Mouse (Mus musculus): ENCODE results near the gene Rftn1.
"Not testable (repeated sequence)": the region's sequence is repeated elsewhere in the genome, so short reads cannot be mapped to it uniquely, and the experiment has no call there.

The Rftn1 gene

DNA sequence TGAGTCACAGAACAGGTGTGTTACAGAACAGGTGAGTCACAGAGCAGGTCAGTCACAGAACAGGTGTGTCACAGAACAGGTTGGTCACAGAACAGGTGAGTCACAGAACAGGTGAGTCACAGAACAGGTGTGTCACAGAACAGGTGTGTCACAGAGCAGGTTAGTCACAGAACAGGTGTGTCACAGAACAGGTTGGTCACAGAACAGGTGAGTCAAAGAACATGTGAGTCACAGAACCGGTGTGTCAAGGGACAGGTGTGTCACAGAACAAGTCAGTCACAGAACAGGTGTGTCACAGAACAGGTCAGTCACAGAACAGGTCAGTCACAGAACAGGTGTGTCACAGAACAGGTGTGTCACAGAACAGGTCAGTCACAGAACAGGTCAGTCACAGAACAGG, 74.1 kb downstream of the Rftn1 start:
- DNase-seq (ENCODE audit: low read depth, low spot score); H3K27me3 ChIP-seq (ENCODE audit: control insufficient read depth, insufficient read depth, low read length, poor library complexity, severe bottlenecking); H3K36me3 ChIP-seq (ENCODE audit: control insufficient read depth, insufficient read depth, low read length, poor library complexity, severe bottlenecking): not testable (repeated sequence)

DNA sequence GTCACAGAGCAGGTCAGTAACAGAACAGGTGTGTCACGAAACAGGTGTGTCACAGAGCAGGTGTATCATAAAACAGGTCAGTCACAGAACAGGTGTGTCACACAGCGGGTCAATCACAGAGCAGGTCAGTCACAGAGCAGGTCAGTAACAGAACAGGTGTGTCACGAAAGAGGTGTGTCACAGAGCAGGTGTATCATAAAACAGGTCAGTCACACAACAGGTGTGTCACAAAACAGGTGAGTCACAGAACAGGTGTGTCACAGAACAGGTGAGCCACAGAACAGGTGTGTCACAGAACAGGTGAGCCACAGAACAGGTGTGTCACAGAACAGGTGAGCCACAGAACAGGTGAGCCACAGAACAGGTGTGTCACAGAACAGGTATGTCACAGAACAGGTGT, 74.8 kb downstream of the Rftn1 start:
- not testable (repeated sequence) for DNase-seq (ENCODE audit: low read depth, low spot score); H3K27me3 ChIP-seq (ENCODE audit: control insufficient read depth, insufficient read depth, low read length, poor library complexity, severe bottlenecking); H3K36me3 ChIP-seq (ENCODE audit: control insufficient read depth, insufficient read depth, low read length, poor library complexity, severe bottlenecking)

DNA sequence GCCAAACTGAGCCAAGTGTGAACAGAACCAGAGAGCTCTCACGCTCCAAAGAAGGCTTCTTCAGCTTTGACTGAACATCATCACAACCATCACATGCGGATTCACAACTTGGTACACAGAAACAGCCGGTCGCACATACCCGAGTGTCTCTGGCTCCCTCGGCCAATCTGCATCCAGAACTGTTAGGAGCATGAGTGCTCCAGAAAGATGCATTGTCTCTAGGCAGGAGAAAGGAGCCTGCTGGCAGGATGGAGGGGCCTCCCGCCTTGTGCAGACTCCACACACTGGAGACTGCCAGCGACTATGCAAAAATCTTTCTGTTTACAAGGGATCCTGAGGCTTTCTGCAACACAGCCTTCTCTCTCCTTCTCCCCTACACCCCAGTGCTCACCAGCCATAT, 75.8 kb downstream of the Rftn1 start:
- H3K36me3 ChIP-seq (ENCODE audit: control insufficient read depth, insufficient read depth, low read length, poor library complexity, severe bottlenecking), result no peaks in the 10 kb centered on the region; the same call in 1 of the 2 replicates
- DNase-seq (ENCODE audit: low read depth, low spot score), result no peak
- no peaks in the 10 kb centered on the region for H3K27me3 ChIP-seq (ENCODE audit: control insufficient read depth, insufficient read depth, low read length, poor library complexity, severe bottlenecking)

DNA sequence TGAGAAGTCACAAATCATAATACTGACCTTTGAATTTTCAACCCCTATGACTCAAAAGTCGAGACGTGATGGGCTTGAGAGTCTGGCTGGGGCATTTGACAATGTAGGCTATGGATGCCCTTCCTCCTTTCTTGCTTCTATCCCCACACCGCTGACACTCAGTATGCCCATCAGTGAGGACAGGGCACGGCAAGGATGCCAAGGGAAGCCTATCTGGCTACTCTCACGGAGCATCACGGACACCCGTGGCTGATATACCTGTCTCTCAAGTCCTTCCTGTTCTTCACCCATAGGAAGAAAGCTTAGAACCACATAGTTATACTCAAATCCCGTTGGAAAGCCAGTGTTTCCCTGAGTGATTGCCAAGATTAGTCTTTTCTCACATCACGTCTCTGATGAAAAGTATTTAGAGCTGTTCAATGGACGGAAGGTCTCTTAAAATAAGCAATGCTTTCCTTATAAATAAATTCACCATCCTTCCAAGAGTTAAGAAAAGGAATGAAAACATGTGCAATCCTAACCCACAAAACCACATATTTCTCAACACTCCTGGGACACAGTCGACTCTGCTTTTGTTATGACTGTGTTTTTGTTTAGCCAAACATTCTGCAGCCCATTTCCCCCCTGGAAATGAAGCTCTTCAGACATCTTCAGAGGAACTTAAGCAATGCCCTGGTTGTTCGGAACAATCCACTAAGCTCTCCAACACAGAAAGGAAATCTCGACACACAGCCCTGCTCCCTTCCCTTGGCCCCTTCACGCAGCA, 79.6 kb downstream of the Rftn1 start:
- DNase-seq (ENCODE audit: low read depth, low spot score), result no peak
- no peaks in the 10 kb centered on the region for H3K27me3 ChIP-seq (ENCODE audit: control insufficient read depth, insufficient read depth, low read length, poor library complexity, severe bottlenecking)
- H3K36me3 ChIP-seq (ENCODE audit: control insufficient read depth, insufficient read depth, low read length, poor library complexity, severe bottlenecking), result peaks cover 5% of the 10 kb centered on the region; the same call in 1 of the 2 replicates

DNA sequence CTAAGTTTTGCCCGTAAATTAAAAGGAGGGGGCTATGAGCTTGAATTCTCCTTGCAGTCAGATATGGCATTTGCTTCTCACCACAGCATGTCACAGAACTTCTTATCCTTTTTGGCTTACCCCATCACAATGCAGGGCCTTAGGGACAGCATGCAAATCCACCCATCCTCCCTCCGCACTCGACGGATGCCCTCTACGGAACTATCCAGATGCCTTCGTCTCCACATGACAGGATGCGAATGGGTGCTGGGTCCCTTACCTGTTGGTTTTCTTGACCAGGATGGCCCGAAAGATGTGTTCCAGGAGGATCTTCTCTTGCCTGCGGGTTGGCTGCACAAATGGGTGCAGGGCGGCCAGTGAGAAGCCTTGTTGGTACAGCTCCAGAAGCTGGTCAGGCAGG, 83.7 kb downstream of the Rftn1 start:
- H3K27me3 ChIP-seq (ENCODE audit: control insufficient read depth, insufficient read depth, low read length, poor library complexity, severe bottlenecking), result no peaks in the 10 kb centered on the region
- no peak for DNase-seq (ENCODE audit: low read depth, low spot score)
- H3K36me3 ChIP-seq (ENCODE audit: control insufficient read depth, insufficient read depth, low read length, poor library complexity, severe bottlenecking), result peaks cover 11% of the 10 kb centered on the region

DNA sequence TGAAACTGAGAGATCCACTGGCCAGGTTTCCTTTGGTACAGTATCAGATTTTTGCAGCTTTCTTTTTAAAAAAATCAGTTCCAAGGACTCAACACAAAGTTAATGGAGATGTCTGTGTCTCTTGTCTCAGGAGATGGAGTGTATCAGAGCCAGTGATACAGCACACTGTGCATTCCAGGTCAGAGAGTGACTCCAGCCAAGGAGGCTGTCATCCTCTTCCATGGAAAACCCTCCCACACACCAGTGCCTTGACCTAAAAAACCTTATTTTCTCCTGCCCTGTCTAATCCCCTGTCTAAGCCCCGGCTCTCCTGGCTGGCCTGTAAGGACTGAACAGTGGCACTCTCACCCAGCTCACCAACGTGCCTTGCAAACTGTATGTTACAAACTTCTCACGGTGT, 86.3 kb downstream of the Rftn1 start:
- no peak for DNase-seq (ENCODE audit: low read depth, low spot score)
- Histone ChIP-seq H3K36me3 (ENCODE audit: control insufficient read depth, insufficient read depth, low read length, poor library complexity, severe bottlenecking) (peaks cover 11% of the 10 kb centered on the region), H3K27me3 (ENCODE audit: control insufficient read depth, insufficient read depth, low read length, poor library complexity, severe bottlenecking) (no peaks in the 10 kb centered on the region)

DNA sequence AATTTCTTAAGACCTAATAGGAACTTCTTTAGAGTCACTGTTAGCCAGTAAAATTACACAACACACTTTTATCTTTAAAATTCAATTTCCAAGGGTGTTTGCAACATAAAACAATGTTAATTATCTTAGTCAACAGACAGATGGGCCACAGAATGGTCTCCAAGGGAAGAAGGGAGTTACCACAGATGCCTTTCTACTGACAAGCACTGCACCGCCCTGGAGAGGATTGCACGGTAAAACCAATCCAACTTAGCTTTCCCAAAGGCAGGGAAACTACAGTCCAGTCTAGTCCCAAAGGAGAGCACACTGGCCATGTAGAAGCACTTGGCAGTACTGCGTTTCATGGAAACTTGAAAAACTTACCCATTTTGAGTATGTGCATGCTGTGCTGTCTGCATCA, 89.1 kb downstream of the Rftn1 start:
- Histone ChIP-seq H3K36me3 (ENCODE audit: control insufficient read depth, insufficient read depth, low read length, poor library complexity, severe bottlenecking) (peaks cover 9% of the 10 kb centered on the region), H3K27me3 (ENCODE audit: control insufficient read depth, insufficient read depth, low read length, poor library complexity, severe bottlenecking) (no peaks in the 10 kb centered on the region)
- no peak for DNase-seq (ENCODE audit: low read depth, low spot score)

DNA sequence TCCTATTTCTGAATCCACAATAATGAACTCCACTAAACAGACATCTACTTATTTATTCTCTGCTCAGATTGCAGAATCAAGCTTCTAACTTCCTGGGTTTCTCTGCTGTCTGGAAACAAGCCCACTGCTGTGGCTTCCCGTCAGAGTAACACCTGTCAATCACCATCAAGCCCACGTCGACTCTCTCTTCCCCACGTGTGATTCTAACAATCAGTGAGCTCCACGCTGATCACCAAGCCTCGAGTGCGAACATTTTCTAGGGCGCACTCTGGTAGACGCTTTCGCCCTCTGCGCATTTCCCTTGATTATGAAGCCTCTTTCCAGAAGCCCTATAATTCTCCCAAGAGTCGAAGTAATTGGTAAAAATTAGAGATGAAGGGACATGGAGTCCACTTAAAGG, 90.4 kb downstream of the Rftn1 start:
- DNase-seq (ENCODE audit: low read depth, low spot score), result no peak
- Histone ChIP-seq H3K36me3 (ENCODE audit: control insufficient read depth, insufficient read depth, low read length, poor library complexity, severe bottlenecking) (peaks cover 3% of the 10 kb centered on the region), H3K27me3 (ENCODE audit: control insufficient read depth, insufficient read depth, low read length, poor library complexity, severe bottlenecking) (no peaks in the 10 kb centered on the region)

DNA sequence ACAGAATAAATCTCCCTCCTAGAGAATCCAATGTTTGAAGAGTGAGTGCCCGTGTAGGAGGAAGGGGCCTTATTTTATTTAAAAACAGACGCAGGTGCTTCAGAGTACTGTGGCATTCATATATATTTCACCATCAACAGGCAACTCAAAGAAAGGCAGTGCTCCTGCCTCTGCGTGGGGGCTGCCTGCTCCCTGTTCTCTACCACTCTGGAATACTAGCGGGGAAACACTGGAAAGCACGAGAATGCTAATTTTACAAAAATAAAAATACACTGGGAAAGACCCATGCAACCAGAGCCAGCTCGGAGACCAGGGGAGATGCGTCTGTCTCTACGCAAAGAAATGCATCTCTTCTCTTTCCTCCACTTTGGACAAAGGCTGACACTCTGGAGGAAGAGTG, 91.1 kb downstream of the Rftn1 start:
- DNase-seq (ENCODE audit: low read depth, low spot score), result no peak
- Histone ChIP-seq H3K36me3 (ENCODE audit: control insufficient read depth, insufficient read depth, low read length, poor library complexity, severe bottlenecking) (no peaks in the 10 kb centered on the region), H3K27me3 (ENCODE audit: control insufficient read depth, insufficient read depth, low read length, poor library complexity, severe bottlenecking) (no peaks in the 10 kb centered on the region)

DNA sequence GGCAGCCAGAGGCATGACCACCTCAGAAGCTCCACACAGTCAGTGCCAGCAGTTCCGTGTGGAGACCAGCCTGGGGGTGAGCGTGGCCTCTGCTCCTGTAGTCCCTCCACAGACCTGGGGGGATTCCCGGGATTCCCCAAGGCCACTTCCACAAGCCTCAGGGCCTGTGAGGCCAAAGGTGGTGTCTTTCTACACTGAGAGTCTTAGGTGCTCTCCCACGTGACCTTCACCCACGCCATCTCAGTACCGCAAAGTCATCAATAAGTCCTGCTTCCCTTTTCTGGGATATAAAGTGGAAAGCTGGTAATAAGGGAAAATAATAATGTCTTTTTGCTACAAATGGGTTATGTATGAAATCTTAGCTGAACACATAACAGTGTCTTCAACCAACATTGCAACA, 92.2 kb downstream of the Rftn1 start:
- Histone ChIP-seq H3K36me3 (ENCODE audit: control insufficient read depth, insufficient read depth, low read length, poor library complexity, severe bottlenecking) (no peaks in the 10 kb centered on the region), H3K27me3 (ENCODE audit: control insufficient read depth, insufficient read depth, low read length, poor library complexity, severe bottlenecking) (no peaks in the 10 kb centered on the region)
- DNase-seq (ENCODE audit: low read depth, low spot score), result peak; percentile 36

DNA sequence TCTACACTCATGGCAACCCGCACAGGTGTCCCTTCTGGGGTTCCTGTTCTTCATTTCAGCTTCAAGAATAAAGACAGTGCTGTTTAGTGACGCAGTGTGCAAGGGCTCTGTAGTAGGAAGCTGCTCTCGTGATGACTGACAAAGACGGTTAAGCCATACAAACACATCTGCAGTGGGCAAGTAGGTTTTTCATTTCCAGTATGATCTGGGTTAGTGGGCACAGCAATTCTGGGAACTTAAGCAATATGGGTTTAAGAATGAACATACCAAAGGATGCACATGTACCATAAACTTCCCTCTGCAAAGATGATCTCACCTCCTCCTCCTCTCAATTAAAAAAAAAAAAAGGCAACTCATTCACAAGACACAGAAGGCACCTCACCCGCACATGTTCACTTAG, 92.6 kb downstream of the Rftn1 start:
- DNase-seq (ENCODE audit: low read depth, low spot score), result peak; percentile 72
- Histone ChIP-seq H3K27me3 (ENCODE audit: control insufficient read depth, insufficient read depth, low read length, poor library complexity, severe bottlenecking) (no peaks in the 10 kb centered on the region), H3K36me3 (ENCODE audit: control insufficient read depth, insufficient read depth, low read length, poor library complexity, severe bottlenecking) (no peaks in the 10 kb centered on the region)

DNA sequence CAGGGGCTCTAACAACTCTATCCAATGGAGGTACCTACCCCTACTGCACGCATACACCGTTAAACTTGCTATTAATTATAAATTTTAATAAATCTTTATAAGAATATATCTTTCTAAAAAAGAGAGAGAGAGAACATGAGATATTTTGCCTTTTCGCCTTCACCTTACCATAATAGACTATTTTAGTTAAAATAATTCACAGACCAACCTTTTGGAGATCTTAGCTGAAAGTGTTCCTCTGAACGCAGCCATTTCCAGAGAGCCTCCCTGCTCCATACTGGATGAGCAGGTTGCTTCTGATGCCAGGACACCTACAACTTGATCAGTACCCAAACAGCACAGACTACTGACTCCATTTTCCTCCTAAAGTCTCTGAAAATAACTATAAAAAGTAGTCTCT, 94.2 kb downstream of the Rftn1 start:
- Histone ChIP-seq H3K27me3 (ENCODE audit: control insufficient read depth, insufficient read depth, low read length, poor library complexity, severe bottlenecking) (no peaks in the 10 kb centered on the region), H3K36me3 (ENCODE audit: control insufficient read depth, insufficient read depth, low read length, poor library complexity, severe bottlenecking) (no peaks in the 10 kb centered on the region)
- no peak for DNase-seq (ENCODE audit: low read depth, low spot score)

DNA sequence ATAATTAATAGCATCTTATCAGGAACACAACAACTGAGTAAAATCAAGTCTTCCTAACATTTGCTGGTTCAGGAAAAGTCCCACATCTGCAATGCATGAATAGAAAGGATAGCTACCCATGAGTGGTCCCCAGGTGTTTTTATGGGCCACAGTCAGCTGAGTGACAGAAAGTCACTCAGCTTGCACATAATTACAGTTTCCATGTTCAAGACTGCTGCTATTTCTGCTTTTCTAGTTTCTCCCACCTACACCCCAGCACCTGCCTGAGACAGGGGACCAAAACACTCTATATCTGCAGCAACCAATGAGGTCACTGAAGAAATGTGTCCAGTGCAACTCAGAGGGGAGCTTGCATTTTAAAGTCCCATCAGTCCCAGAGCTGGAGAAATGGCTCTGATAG, 95.9 kb downstream of the Rftn1 start:
- DNase-seq (ENCODE audit: low read depth, low spot score), result peak; percentile 74
- no peaks in the 10 kb centered on the region for H3K27me3 ChIP-seq (ENCODE audit: control insufficient read depth, insufficient read depth, low read length, poor library complexity, severe bottlenecking)
- no peaks in the 10 kb centered on the region for H3K36me3 ChIP-seq (ENCODE audit: control insufficient read depth, insufficient read depth, low read length, poor library complexity, severe bottlenecking)

DNA sequence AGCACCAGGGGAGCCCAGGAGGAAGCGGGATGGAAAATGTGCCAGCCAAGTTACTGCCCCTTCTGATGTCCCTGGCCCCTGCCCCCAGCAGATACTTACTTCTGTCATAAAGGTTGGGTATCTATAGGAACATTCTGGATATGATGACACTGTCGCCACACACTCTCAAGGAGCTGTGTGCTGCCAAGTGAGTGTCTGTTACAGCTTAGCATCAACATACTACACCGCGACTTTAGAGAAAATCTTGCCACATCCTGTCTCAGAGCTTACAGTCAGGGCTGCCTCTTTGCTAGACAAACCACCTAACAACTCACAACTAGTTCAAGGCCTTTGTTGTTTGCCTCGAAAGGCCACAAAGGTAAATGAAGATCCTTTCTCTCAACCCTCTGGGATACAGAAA, 96.4 kb downstream of the Rftn1 start:
- H3K27me3 ChIP-seq (ENCODE audit: control insufficient read depth, insufficient read depth, low read length, poor library complexity, severe bottlenecking), result no peaks in the 10 kb centered on the region
- DNase-seq (ENCODE audit: low read depth, low spot score), result peak; percentile 71
- no peaks in the 10 kb centered on the region for H3K36me3 ChIP-seq (ENCODE audit: control insufficient read depth, insufficient read depth, low read length, poor library complexity, severe bottlenecking)

DNA sequence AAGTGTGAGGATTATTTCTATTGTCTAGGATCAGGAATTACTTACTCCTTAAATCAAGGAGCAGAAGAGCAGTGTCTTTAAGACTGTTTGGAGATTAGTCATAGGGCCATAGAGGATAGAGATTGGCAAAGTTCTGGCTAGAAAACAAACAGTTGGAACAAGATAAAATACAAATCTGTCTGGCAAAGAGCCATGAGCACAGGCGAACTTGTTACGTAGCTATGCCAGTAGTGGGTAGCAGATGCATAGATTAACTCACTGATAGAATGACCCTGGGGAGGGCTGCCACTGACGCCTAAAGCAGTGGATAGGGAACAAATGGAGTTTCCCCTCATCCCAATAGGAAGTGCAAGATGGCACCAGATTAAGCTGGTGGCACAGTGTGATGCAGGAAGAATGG, 97.1 kb downstream of the Rftn1 start:
- Histone ChIP-seq H3K36me3 (ENCODE audit: control insufficient read depth, insufficient read depth, low read length, poor library complexity, severe bottlenecking) (no peaks in the 10 kb centered on the region), H3K27me3 (ENCODE audit: control insufficient read depth, insufficient read depth, low read length, poor library complexity, severe bottlenecking) (no peaks in the 10 kb centered on the region)
- no peak for DNase-seq (ENCODE audit: low read depth, low spot score)

DNA sequence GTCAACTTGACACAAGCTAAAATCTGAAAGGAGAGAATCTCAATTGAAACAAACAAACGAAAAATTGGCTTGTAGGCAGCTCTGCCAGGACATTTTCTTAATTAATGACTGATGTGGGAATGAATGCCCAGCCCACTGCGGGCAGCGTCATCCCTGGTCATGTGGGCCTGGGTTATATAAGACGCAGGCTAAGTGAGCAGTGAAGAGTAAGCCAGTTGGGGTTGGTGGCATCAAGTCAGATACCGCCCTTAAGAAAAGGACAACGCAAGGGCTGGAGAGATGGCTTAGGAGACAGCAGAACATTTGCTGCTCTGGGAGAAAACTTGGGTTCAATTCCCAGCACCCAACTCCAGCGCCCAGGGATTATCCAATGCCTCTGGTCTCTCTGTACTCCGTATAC, 97.6 kb downstream of the Rftn1 start:
- no peak for DNase-seq (ENCODE audit: low read depth, low spot score)
- Histone ChIP-seq H3K27me3 (ENCODE audit: control insufficient read depth, insufficient read depth, low read length, poor library complexity, severe bottlenecking) (no peaks in the 10 kb centered on the region), H3K36me3 (ENCODE audit: control insufficient read depth, insufficient read depth, low read length, poor library complexity, severe bottlenecking) (no peaks in the 10 kb centered on the region)
